Mouse (Mus musculus) hindbrain, embryonic 10.5 days (tissue): ENCODE data around the gene Npr2. TPM values are rescaled to one million over a fixed set of nuclear protein-coding genes. Genes with fewer than 3 reads are reported as not detected.

Source experiments
- DNase-seq: peaks from one replicate; pipeline ENCODE4 v3.0.0-alpha.2; 2017; ENCODE audit warnings: low spot score
- H3K27ac ChIP-seq: fragments of 300-500 bp; sonication (generic); 2 replicates; pipeline ENCODE4 v1.5.1; 2016; ENCODE audit warnings: mild to moderate bottlenecking, moderate library complexity
- H3K27me3 ChIP-seq: fragments of 300-500 bp; sonication (generic); 2 replicates; pipeline ENCODE4 v1.6.1; 2016; ENCODE audit warnings: mild to moderate bottlenecking; ENCODE audit not compliant: poor library complexity, insufficient read depth, severe bottlenecking
- H3K36me3 ChIP-seq: fragments of 300-500 bp; sonication (generic); 2 replicates; pipeline ENCODE4 v1.6.1; 2016; ENCODE audit warnings: mild to moderate bottlenecking, moderate library complexity
- H3K4me1 ChIP-seq: fragments of 300-500 bp; sonication (generic); replicated peaks from 2 replicates; pipeline ENCODE4 v1.6.1; 2016; ENCODE audit warnings: mild to moderate bottlenecking
- H3K4me3 ChIP-seq: fragments of 300-500 bp; sonication (generic); 2 replicates; pipeline ENCODE4 v1.5.1; 2016; ENCODE audit warnings: mild to moderate bottlenecking, moderate library complexity
- H3K9me3 ChIP-seq: fragments of 300-500 bp; sonication (generic); 2 replicates; pipeline ENCODE4 v1.6.1; 2016; ENCODE audit warnings: mild to moderate bottlenecking, moderate library complexity
- WGBS: fragments of 180-500 bp; shearing (Covaris S2); methylation state at CpG from one replicate; pipeline ENCODE4 v1.1.7; 2016; 5-methylcytosine and 5-hydroxymethylcytosine counted together
- polyA plus RNA-seq: library from polyadenylated mRNA; unstranded; fragments of >200 nt; fragmentation: Nextera tagmentation; extraction: Ambion mirVana; gene quantifications from 2 replicates; pipeline ENCODE4 v1.2.1, GENCODE M21; 2016

Npr2 gene
- polyA plus RNA-seq, 1 experiment from 2014 or later, result 22.4 TPM

DNA sequence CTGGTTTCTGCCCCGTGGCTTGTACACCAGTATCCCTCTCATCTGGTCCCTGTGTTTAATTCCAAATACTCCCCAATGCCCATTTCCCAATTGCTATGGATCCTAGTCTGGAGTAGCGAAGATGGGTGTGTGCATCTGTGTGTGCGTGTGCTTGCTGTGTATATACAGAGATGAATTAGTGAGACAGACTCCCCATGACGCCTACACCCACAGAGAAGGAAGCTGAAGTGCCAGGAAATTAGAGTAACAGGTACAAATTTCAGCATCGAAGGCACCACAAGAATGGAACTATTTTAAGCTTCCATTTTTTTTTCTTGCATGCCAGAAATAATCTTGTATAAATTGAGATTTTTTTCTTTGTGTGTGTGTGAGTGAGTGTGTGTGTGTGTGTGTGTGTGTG is 59.3 kb downstream of the Npr2 start:
- Histone ChIP-seq H3K27me3 (no peaks in the 10 kb centered on the region), H3K4me1 (peaks cover 5% of the 10 kb centered on the region; the same call in 1 of the 2 replicates), H3K4me3 (no peak overlapping the region), H3K9me3 (no peaks in the 10 kb centered on the region), H3K36me3 (peaks cover 33% of the 10 kb centered on the region), H3K27ac (no peak overlapping the region)
- DNase-seq, result no peak
- 83% methylated on average over 5 of the region's 5 CpGs for WGBS

DNA sequence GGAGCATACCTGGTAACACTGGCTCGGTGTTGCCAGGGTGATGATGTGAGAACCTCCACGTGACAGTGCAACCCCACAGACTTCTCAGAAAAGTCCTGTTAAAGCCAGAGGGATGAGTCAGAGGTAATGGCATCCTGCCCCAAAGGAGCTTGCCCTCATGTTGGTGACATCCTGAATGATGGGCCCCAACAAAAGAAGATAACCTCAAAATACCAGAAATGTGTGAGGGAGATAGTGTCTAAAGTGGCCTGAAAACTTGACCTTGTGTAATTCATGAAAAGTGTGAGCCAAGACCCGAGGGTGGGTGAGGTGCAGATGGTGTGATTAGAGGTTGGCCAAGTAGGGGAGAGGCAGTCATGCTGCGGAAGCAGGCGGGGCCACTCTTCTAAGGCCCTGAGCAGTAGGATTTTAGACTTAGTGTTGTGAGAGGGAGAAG is 62.1 kb downstream of the Npr2 start:
- Histone ChIP-seq H3K4me1 (peaks cover 5% of the 10 kb centered on the region; the same call in 1 of the 2 replicates), H3K36me3 (peaks cover 14% of the 10 kb centered on the region), H3K9me3 (no peaks in the 10 kb centered on the region), H3K27me3 (no peaks in the 10 kb centered on the region), H3K27ac (no peak overlapping the region), H3K4me3 (no peak overlapping the region)
- 83% methylated on average over 5 of the region's 5 CpGs for whole genome bisulfite sequencing
- no peak for DNase-seq

DNA sequence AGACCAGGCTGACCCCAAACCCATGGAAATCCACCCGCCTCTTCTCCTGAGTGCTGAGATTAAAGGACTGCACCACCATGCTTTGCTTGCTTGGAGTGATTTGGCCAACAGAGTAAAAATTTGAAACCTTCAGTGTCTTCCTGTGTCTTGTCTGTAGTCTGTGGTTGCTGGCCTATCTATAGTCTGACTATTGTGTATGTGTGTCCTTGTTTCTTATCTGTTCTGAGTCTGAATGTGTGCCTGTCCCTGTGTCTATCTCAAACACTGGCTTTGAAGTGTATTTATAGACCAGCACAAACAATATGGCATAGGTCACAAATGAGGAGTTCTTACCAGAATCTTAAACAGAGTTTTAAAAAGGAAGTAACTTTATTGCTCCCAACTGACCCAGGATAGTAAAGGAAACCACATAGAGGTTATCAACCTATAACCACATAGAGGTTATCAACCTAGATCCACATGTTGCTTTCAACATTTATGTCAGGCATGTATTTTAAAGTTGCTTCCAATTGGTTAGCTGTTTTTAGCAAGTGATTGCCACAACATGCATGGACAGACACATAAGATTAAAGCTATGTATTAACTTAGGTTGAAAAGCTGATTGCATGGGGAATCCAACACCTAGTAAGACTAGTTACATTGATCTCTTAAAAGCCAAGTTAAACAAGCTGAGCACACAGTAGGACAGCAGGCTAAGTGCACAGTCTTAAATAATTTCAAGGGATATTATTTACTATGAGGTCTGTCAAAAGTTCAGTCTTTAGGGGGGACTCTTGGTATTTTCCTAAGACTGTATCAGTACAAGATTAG is 62.9 kb downstream of the Npr2 start:
- H3K4me3 ChIP-seq, result no peak overlapping the region
- H3K9me3 ChIP-seq, result no peaks in the 10 kb centered on the region
- H3K36me3 ChIP-seq, result peaks cover 6% of the 10 kb centered on the region
- no peak for DNase-seq
- H3K4me1 ChIP-seq, result peaks cover 5% of the 10 kb centered on the region; the same call in 1 of the 2 replicates
- no peaks in the 10 kb centered on the region for H3K27me3 ChIP-seq
- WGBS, result 84% methylated on average over 1 of the region's 1 CpGs
- no peak overlapping the region for H3K27ac ChIP-seq

DNA sequence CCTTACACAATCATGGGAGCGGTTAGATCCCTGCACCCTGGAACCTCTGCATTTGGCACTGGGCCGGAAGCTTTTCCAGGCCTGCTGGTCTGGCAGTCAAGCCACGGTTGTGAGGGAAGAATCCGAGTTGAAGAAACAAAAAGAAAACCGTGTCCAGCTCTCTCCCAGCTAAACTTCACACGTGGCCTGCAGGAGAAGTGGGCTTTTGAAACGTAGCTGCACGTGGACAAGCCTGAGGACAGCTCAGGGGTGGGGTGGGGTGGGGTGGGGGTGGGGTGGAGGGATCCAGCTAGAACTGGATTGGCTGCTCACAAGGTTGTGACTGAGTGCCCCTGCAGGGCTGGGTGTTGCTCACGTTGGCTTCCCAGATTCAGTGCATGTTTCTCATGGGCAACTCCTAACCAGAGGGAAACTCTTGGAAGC is 63.5 kb downstream of the Npr2 start:
- peaks cover under 1% of the 10 kb centered on the region; the same call in 1 of the 2 replicates for H3K36me3 ChIP-seq
- no peaks in the 10 kb centered on the region for H3K9me3 ChIP-seq
- no peak for DNase-seq
- no peak overlapping the region for H3K27ac ChIP-seq
- H3K27me3 ChIP-seq, result no peaks in the 10 kb centered on the region
- 43% methylated on average over 9 of the region's 9 CpGs for WGBS
- H3K4me1 ChIP-seq, result peaks cover 5% of the 10 kb centered on the region; the same call in 1 of the 2 replicates
- no peak overlapping the region for H3K4me3 ChIP-seq

DNA sequence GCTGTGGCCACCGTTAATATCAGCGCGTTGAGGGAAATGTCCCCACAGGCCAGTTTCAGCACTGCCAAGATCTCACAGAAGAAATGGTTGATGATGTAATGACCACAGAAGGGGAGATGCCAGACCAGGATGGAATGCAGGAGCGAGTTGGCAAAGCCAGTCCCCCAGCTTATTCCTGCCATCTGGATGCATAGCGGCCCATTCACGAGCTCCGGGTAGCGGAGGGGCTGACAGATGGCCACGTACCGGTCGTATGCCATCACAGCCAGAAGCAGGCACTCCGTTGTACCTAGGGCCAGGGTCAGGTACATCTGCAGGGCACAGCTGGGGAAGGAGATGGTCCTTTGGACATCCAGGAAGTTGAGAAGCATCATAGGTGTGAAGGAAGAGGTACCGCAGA is 64.8 kb downstream of the Npr2 start:
- Histone ChIP-seq H3K9me3 (no peaks in the 10 kb centered on the region), H3K36me3 (no peaks in the 10 kb centered on the region), H3K27ac (no peak overlapping the region), H3K27me3 (no peaks in the 10 kb centered on the region), H3K4me3 (no peak overlapping the region), H3K4me1 (peaks cover 5% of the 10 kb centered on the region; the same call in 1 of the 2 replicates)
- DNase-seq, result no peak
- WGBS, result 93% methylated on average over 13 of the region's 13 CpGs

DNA sequence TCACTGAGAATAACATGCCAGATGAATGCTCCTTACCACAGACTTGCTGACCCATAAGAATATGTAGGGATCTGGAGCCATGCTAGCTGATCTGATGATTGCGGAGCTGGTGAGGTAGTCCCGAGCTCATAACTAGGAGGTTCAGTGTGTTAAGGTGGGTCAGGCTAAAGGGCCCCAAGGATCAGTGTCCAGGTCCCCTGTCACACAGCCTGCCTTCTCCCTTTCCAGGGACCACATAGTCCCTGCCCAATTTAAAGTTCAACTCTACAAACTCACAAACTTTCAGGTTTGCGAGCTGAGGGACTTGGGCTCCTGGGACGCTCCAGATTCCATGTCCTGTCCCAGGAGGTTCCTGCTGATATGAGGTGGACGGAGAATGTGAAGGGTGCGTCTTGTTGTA is 69.0 kb downstream of the Npr2 start, which contains the start of gene Olfr70:
Gene Olfr70 (minus strand): TSS at position 101 of the 400 bp plus-strand sequence.
- Histone ChIP-seq H3K27me3 (no peaks in the 10 kb centered on the region), H3K27ac (no peak within 1 kb of the TSS), H3K36me3 (no peaks in the 10 kb centered on the region), H3K9me3 (no peaks in the 10 kb centered on the region), H3K4me1 (peaks cover 3% of the 10 kb centered on the region; the same call in 1 of the 2 replicates), H3K4me3 (no peak within 1 kb of the TSS)
- no peak for DNase-seq
- 90% methylated on average over 6 of the region's 6 CpGs for WGBS

Other genes starting within 250 kb of the Npr2 start
- gene Rusc2, start 250.0 kb upstream of the Npr2 start, polyA plus RNA-seq, result 12.5 and 33.4 TPM in 2 replicates
- gene Fam166b, start 202.8 kb upstream of the Npr2 start, polyA plus RNA-seq, result 0.47 TPM in 1 of 2 replicates, not detected in the other
- gene Tesk1, start 190.0 kb upstream of the Npr2 start, polyA plus RNA-seq, result 7.1 and 8.3 TPM in 2 replicates
- 1.8 and 2.4 TPM in 2 replicates for gene Cd72, start 177.3 kb upstream of the Npr2 start, polyA plus RNA-seq
- not detected in 2 replicates for gene Sit1, start 148.2 kb upstream of the Npr2 start, polyA plus RNA-seq
- 45.2 and 50.9 TPM in 2 replicates for gene Ccdc107, start 139.0 kb upstream of the Npr2 start, polyA plus RNA-seq
- 47.2 and 50.5 TPM in 2 replicates for gene Arhgef39, start 132.2 kb upstream of the Npr2 start, polyA plus RNA-seq
- 0.76 and 0.93 TPM in 2 replicates for gene Car9, start 125.0 kb upstream of the Npr2 start, polyA plus RNA-seq
- gene Tpm2, start 108.2 kb upstream of the Npr2 start, polyA plus RNA-seq, result 55.9 and 65.7 TPM in 2 replicates
- 40.7 and 53.3 TPM in 2 replicates for gene Creb3, start 69.6 kb upstream of the Npr2 start, polyA plus RNA-seq
- gene Tln1, start 69.2 kb upstream of the Npr2 start, polyA plus RNA-seq, result 52.8 and 58.9 TPM in 2 replicates
- 20.3 and 25.6 TPM in 2 replicates for gene Rgp1, start 53.2 kb upstream of the Npr2 start, polyA plus RNA-seq
- gene Gba2, start 53.1 kb upstream of the Npr2 start, polyA plus RNA-seq, result 28.0 and 36.3 TPM in 2 replicates
- 0.88 and 1.0 TPM in 2 replicates for gene Msmp, start 47.4 kb upstream of the Npr2 start, polyA plus RNA-seq
- 5.2 and 10.0 TPM in 2 replicates for gene Spag8, start 21.7 kb downstream of the Npr2 start, polyA plus RNA-seq
- 76.4 and 82.0 TPM in 2 replicates for gene Hint2, start 24.5 kb downstream of the Npr2 start, polyA plus RNA-seq
- gene Tmem8b, start 37.0 kb downstream of the Npr2 start, polyA plus RNA-seq, result 5.2 and 9.4 TPM in 2 replicates
- gene Fam221b, start 37.2 kb downstream of the Npr2 start, polyA plus RNA-seq, result 1.8 and 2.4 TPM in 2 replicates
- gene Olfr70, start 68.9 kb downstream of the Npr2 start, polyA plus RNA-seq, result not detected in 2 replicates
- not detected in 2 replicates for gene Olfr71, start 78.3 kb downstream of the Npr2 start, polyA plus RNA-seq
- 0.25 and 0.44 TPM in 2 replicates for gene Hrct1, start 95.3 kb downstream of the Npr2 start, polyA plus RNA-seq
- gene Spaar, start 98.1 kb downstream of the Npr2 start, polyA plus RNA-seq, result not detected in 2 replicates
- not detected in 2 replicates for gene Olfr159, start 139.1 kb downstream of the Npr2 start, polyA plus RNA-seq
- not detected in 2 replicates for gene Olfr156, start 192.0 kb downstream of the Npr2 start, polyA plus RNA-seq
- gene Olfr157, start 208.3 kb downstream of the Npr2 start, polyA plus RNA-seq, result not detected in 2 replicates
- not detected in 2 replicates for gene Olfr155, start 219.6 kb downstream of the Npr2 start, polyA plus RNA-seq
- gene Reck, start 243.6 kb downstream of the Npr2 start, polyA plus RNA-seq, result 11.4 and 11.9 TPM in 2 replicates